7 mouse cellular contexts compared by ENCODE assay signal in the genomic region with DNA sequence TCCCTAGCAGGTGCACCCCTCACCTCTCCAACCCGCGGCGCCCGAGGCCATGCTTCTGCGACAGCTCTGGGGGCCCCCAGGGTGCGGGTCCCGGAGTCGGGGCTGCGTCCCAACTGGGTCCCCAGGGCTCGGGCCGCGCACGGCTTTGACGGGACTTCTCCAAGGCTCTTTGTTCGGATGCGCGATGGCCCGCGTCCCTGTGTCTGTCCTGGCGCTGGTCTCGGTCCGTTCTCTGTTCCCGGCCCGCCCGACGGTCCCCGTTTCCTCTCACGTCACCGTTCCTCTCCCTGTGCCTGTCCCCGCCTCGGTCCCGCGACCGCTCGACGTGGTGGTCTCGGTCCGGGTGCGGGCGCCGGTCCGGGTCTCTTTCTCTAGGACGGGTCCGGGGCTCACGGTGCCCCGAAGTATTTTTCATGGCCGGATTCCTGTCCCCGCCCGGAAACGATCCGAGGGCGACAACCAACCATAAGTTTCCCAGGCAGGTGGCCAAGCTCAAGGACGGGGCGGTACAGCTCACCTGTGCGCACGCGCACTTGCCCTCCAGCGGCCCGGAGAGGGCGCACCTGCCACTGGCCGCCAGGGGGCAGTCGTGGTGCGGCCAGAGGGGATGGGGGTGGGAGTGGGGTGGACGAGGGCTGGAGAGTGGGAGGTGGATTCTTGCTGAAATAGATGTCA. TPM values are rescaled to one million over a fixed set of nuclear protein-coding genes. Genes with fewer than 3 reads are reported as not detected.
DNase-seq lines count a peak whose midpoint lies in the region; ATAC-seq and TF ChIP-seq lines count a peak whose summit lies in the region.

A gene (minus strand): TSS at position 511 of the 675 bp plus-strand sequence.

- TF ChIP-seq CTCF in E14TG2a.4 (conservative IDR thresholded peaks at IDR 0.05; ENCODE audit: low read length), result peak; percentile 29; the same call in 1 of the 2 replicates

- peak within 1 kb of the TSS; percentile 68 for H3K4me2 ChIP-seq in intestine, embryonic 15.5 days (replicated peaks)
- H3K4me2 ChIP-seq in liver, embryonic 16.5 days (ENCODE audit: low read depth, low read length), result peak within 1 kb of the TSS; percentile 60
- H3K4me2 ChIP-seq in neural tube, embryonic 15.5 days, result peak within 1 kb of the TSS; percentile 57

- H3K27me3 ChIP-seq in E14TG2a.4 (ENCODE audit: insufficient read depth, low read length), result peaks cover 59% of the 10 kb centered on the region
- H3K27me3 ChIP-seq in intestine, embryonic 15.5 days (replicated peaks), result peaks cover 19% of the 10 kb centered on the region
- peaks cover 34% of the 10 kb centered on the region for H3K27me3 ChIP-seq in liver, embryonic 16.5 days (ENCODE audit: control insufficient read depth, insufficient read depth, low read depth, low read length)
- peaks cover 39% of the 10 kb centered on the region for H3K27me3 ChIP-seq in neural tube, embryonic 15.5 days (replicated peaks)

- peak within 1 kb of the TSS; percentile 85 for H3K4me3 ChIP-seq in E14TG2a.4 (replicated peaks; ENCODE audit: low read length)
- peak within 1 kb of the TSS; percentile 52 for H3K4me3 ChIP-seq in intestine, embryonic 15.5 days (replicated peaks)
- peak within 1 kb of the TSS; percentile 46 for H3K4me3 ChIP-seq in liver, embryonic 16.5 days (ENCODE audit: low read depth, low read length)
- peak within 1 kb of the TSS; percentile 35 for H3K4me3 ChIP-seq in neural tube, embryonic 15.5 days (replicated peaks)

- no peaks in the 10 kb centered on the region for H3K9me3 ChIP-seq in E14TG2a.4 (ENCODE audit: low read length)
- H3K9me3 ChIP-seq in intestine, embryonic 15.5 days, result no peaks in the 10 kb centered on the region
- no peaks in the 10 kb centered on the region for H3K9me3 ChIP-seq in liver, embryonic 16.5 days (replicated peaks; ENCODE audit: control insufficient read depth, low read length)
- no peaks in the 10 kb centered on the region for H3K9me3 ChIP-seq in neural tube, embryonic 15.5 days (replicated peaks)

- ATAC-seq in erythroblast, adult 5-6 weeks (replicated peaks; ENCODE audit: low FRiP score, poor library complexity, severe bottlenecking), result peak; percentile 88
- ATAC-seq in intestine, embryonic 15.5 days, result peak; percentile 68
- ATAC-seq in liver, embryonic 16.5 days (ENCODE audit: low read depth), result no peak
- ATAC-seq in neural tube, embryonic 15.5 days (ENCODE audit: low FRiP score), result peak; percentile 53; the same call in 1 of the 2 replicates

- H3K36me3 ChIP-seq in E14TG2a.4 (ENCODE audit: insufficient read depth, low read length), result no peaks in the 10 kb centered on the region
- H3K36me3 ChIP-seq in intestine, embryonic 15.5 days, result no peaks in the 10 kb centered on the region
- H3K36me3 ChIP-seq in liver, embryonic 16.5 days (ENCODE audit: control insufficient read depth, insufficient read depth), result no peaks in the 10 kb centered on the region
- no peaks in the 10 kb centered on the region for H3K36me3 ChIP-seq in neural tube, embryonic 15.5 days

- peaks cover 27% of the 10 kb centered on the region for H3K4me1 ChIP-seq in E14TG2a.4 (replicated peaks; ENCODE audit: low read depth, low read length)
- peaks cover 20% of the 10 kb centered on the region for H3K4me1 ChIP-seq in intestine, embryonic 15.5 days (replicated peaks)
- H3K4me1 ChIP-seq in liver, embryonic 16.5 days (ENCODE audit: control insufficient read depth, low read depth, low read length), result peaks cover 5% of the 10 kb centered on the region
- H3K4me1 ChIP-seq in neural tube, embryonic 15.5 days, result peaks cover 23% of the 10 kb centered on the region

- DNase-seq in R1 (ENCODE audit: low read depth, low spot score), result peak; percentile 73
- peak; percentile 70 for DNase-seq in yolk sac, embryonic 10.5 days (ENCODE audit: low spot score)

- peak within 1 kb of the TSS; percentile 53 for H3K9ac ChIP-seq in intestine, embryonic 15.5 days
- H3K9ac ChIP-seq in liver, embryonic 16.5 days (ENCODE audit: low read depth, low read length), result no peak within 1 kb of the TSS
- no peak within 1 kb of the TSS for H3K9ac ChIP-seq in neural tube, embryonic 15.5 days (replicated peaks)

- H3K27ac ChIP-seq in intestine, embryonic 15.5 days, result no peak within 1 kb of the TSS
- no peak within 1 kb of the TSS for H3K27ac ChIP-seq in liver, embryonic 16.5 days (ENCODE audit: low read length)
- H3K27ac ChIP-seq in neural tube, embryonic 15.5 days (replicated peaks), result no peak within 1 kb of the TSS

- 2% methylated on average over 64 of the region's 64 CpGs for WGBS in intestine, embryonic 15.5 days
- 3% methylated on average over 64 of the region's 64 CpGs for WGBS in liver, embryonic 16.5 days (ENCODE audit: insufficient replicate concordance)
- 2% methylated on average over 64 of the region's 64 CpGs for WGBS in neural tube, embryonic 15.5 days

RNA-seq across cellular contexts. Expression of the gene that starts here (rescaled TPM):
- total RNA-seq in erythroblast, adult 5-6 weeks (2015; ENCODE audit: low replicate concordance), result not detected in 2 replicates
- total RNA-seq in erythroblast, adult 5-6 weeks (2017; ENCODE audit: low replicate concordance), result not detected in 2 replicates
- polyA plus RNA-seq in intestine, embryonic 15.5 days (2015; fragmentation: Nextera tagmentation; extraction: Ambion mirVana), result 12.8 and 14.6 TPM in 2 replicates
- 0.51 TPM in 1 of 2 replicates, not detected in the other for polyA plus RNA-seq in liver, embryonic 16.5 days (2015; fragmentation: Nextera tagmentation; extraction: Ambion mirVana)
- polyA plus RNA-seq in neural tube, embryonic 15.5 days (2015; fragmentation: Nextera tagmentation; extraction: Ambion mirVana), result 1.3 and 2.1 TPM in 2 replicates

Comparison
In these comparisons a context has a peak if more than half of its experiments do, and no peak if none do; other contexts are left out.
1. Peak in ATAC-seq in erythroblast, adult 5-6 weeks; RNA of the gene not detected or under 1 TPM.
2. H3K4me3 ChIP-seq: peak in every context shown above with its lines; median percentile 85 in E14TG2a.4; 52 in intestine, embryonic 15.5 days; 46 in liver, embryonic 16.5 days; 35 in neural tube, embryonic 15.5 days.